Mouse (Mus musculus) lung, adult 2 months (tissue): Measurements from ENCODE around the gene Fbxo45. TPM values are rescaled to one million over a fixed set of nuclear protein-coding genes. Genes with fewer than 3 reads are reported as not detected.
A peak's percentile ranks its signal among the peaks of the same experiment; 100 is the strongest.

Experiments
- DNase-seq: peaks from one replicate; pipeline ENCODE4 v3.0.0; 2022
- H3K4me1 ChIP-seq: fragments of 200-500 bp; 2 replicates; pipeline ENCODE4 v1.6.1; 2011; ENCODE audit warnings: low read length; ENCODE audit not compliant: control insufficient read depth, insufficient read depth
- H3K4me3 ChIP-seq: fragments of 200-500 bp; replicated peaks from 2 replicates; pipeline ENCODE3; 2011; ENCODE audit warnings: low read depth, mild to moderate bottlenecking, control low read depth, low read length; ENCODE audit errors: extremely low read depth
- CTCF ChIP-seq: fragments of 200-500 bp; IDR thresholded peaks from 2 replicates; pipeline ENCODE4 v1.5.1; 2011; ENCODE audit warnings: mild to moderate bottlenecking, low read length, control low read depth; ENCODE audit not compliant: insufficient read depth
- POLR2A ChIP-seq: fragments of 200-500 bp; IDR thresholded peaks from 2 replicates; pipeline ENCODE4 v1.6.1; 2011; ENCODE audit warnings: low read depth, mild to moderate bottlenecking, control low read depth, low read length, borderline replicate concordance; ENCODE audit errors: extremely low read depth
- WGBS: fragments of 180-500 bp; shearing (Covaris S2); methylation state at CpG from one replicate; pipeline ENCODE4 v1.1.7; 2018; 5-methylcytosine and 5-hydroxymethylcytosine counted together
- polyA plus RNA-seq: library from polyadenylated mRNA; depleted of rRNA; stranded (reverse); fragments of >200 nt; gene quantifications from 2 replicates; pipeline ENCODE4 v1.2.3, GENCODE M21; 2012; rRNA removed

The Fbxo45 gene
- polyA plus RNA-seq, 1 experiment: 5.2 TPM

GRCm38 (mm10) chr16:32204902-32205301 is 42.1 kb downstream of the Fbxo45 start:
- WGBS: 52% methylated on average over 3 of the region's 3 CpGs
- no peak overlapping the region for H3K4me3 ChIP-seq
- no peak for DNase-seq
- H3K4me1 ChIP-seq: no peaks in the 10 kb centered on the region; the same call in 1 of the 2 replicates
- TF ChIP-seq POLR2A (no peak), CTCF (peak; percentile 39; the same call in 1 of the 2 replicates)

GRCm38 (mm10) chr16:32202681-32203080 is 44.3 kb downstream of the Fbxo45 start:
- no peaks in the 10 kb centered on the region; the same call in 1 of the 2 replicates for H3K4me1 ChIP-seq
- 65% methylated on average over 6 of the region's 6 CpGs for whole genome bisulfite sequencing
- TF ChIP-seq CTCF (peak; percentile 65), POLR2A (peak; percentile 24; the same call in 1 of the 2 replicates)
- H3K4me3 ChIP-seq: no peak overlapping the region
- DNase-seq: peak; percentile 70

- H3K4me1 ChIP-seq: no peaks in the 10 kb centered on the region; the same call in 1 of the 2 replicates
- WGBS: 46% methylated on average over 9 of the region's 9 CpGs
- TF ChIP-seq POLR2A (no peak), CTCF (no peak)
- H3K4me3 ChIP-seq: peak overlapping the region; percentile 87
- no peak for DNase-seq
Measured at GRCm38 (mm10) chr16:32201004-32201325, 46.0 kb downstream of the Fbxo45 start.

- no peaks in the 10 kb centered on the region; the same call in 1 of the 2 replicates for H3K4me1 ChIP-seq
- WGBS: 35% methylated on average over 21 of the region's 21 CpGs
- peak; percentile 34 for DNase-seq
- no peak for TF ChIP-seq CTCF
- TF ChIP-seq POLR2A: no peak; the same call in 1 of the 2 replicates
- peak overlapping the region; percentile 87 for H3K4me3 ChIP-seq
Measured at GRCm38 (mm10) chr16:32200256-32201003, 46.5 kb downstream of the Fbxo45 start.

- no peak overlapping the region for H3K4me3 ChIP-seq
- 53% methylated on average over 11 of the region's 12 CpGs for WGBS
- no peak for DNase-seq
- no peak for TF ChIP-seq CTCF
- TF ChIP-seq POLR2A: peak; percentile 11; the same call in 1 of the 2 replicates
- H3K4me1 ChIP-seq: no peaks in the 10 kb centered on the region
Measured at GRCm38 (mm10) chr16:32190011-32190441, 56.9 kb downstream of the Fbxo45 start.

GRCm38 (mm10) chr16:32189109-32189508 is 57.8 kb downstream of the Fbxo45 start:
- TF ChIP-seq POLR2A (no peak), CTCF (no peak)
- H3K4me1 ChIP-seq: no peaks in the 10 kb centered on the region
- WGBS: 13% methylated on average over 6 of the region's 6 CpGs
- DNase-seq: no peak
- H3K4me3 ChIP-seq: no peak overlapping the region

GRCm38 (mm10) chr16:32186056-32186455 is 60.9 kb downstream of the Fbxo45 start:
- no peak overlapping the region for H3K4me3 ChIP-seq

More at GRCm38 (mm10) chr16:32186056-32186455, 60.9 kb downstream of the Fbxo45 start:
- 91% methylated on average over 5 of the region's 5 CpGs for WGBS
- no peak for DNase-seq
- TF ChIP-seq POLR2A (no peak), CTCF (no peak)
- H3K4me1 ChIP-seq: no peaks in the 10 kb centered on the region

Other genes starting within 250 kb of the Fbxo45 start
- gene Senp5, start 243.9 kb downstream of the Fbxo45 start, polyA plus RNA-seq: 3.4 and 5.8 TPM in 2 replicates
- 19.2 and 22.5 TPM in 2 replicates for gene Pak2, start 167.8 kb downstream of the Fbxo45 start, polyA plus RNA-seq
- 19.6 and 20.0 TPM in 2 replicates for gene Pigx, start 147.4 kb downstream of the Fbxo45 start, polyA plus RNA-seq
- gene Cep19, start 147.4 kb downstream of the Fbxo45 start, polyA plus RNA-seq: 7.8 and 9.2 TPM in 2 replicates
- 40.6 and 40.9 TPM in 2 replicates for gene Nrros, start 81.6 kb downstream of the Fbxo45 start, polyA plus RNA-seq
- gene Bex6, start 67.3 kb downstream of the Fbxo45 start, polyA plus RNA-seq: not detected in 2 replicates
- gene Wdr53, start 69 bp upstream of the Fbxo45 start, polyA plus RNA-seq: 2.6 and 5.5 TPM in 2 replicates
- gene Smco1, start 24.3 kb upstream of the Fbxo45 start, polyA plus RNA-seq: 0.13 TPM in 1 of 2 replicates, not detected in the other
- gene Rnf168, start 30.3 kb upstream of the Fbxo45 start, polyA plus RNA-seq: 8.2 and 12.0 TPM in 2 replicates
- 16.8 and 22.2 TPM in 2 replicates for gene Ubxn7, start 85.1 kb upstream of the Fbxo45 start, polyA plus RNA-seq
- 0.29 TPM in 1 of 2 replicates, not detected in the other for gene Tm4sf19, start 153.3 kb upstream of the Fbxo45 start, polyA plus RNA-seq
- gene Tctex1d2, start 172.5 kb upstream of the Fbxo45 start, polyA plus RNA-seq: 3.3 and 5.5 TPM in 2 replicates
- gene Pcyt1a, start 183.8 kb upstream of the Fbxo45 start, polyA plus RNA-seq: 37.0 and 55.2 TPM in 2 replicates
- gene Slc51a, start 240.7 kb upstream of the Fbxo45 start, polyA plus RNA-seq: 0.11 and 0.17 TPM in 2 replicates
- not detected in 2 replicates for gene Zdhhc19, start 249.1 kb upstream of the Fbxo45 start, polyA plus RNA-seq